Mouse (Mus musculus) midbrain, embryonic 15.5 days (tissue): ENCODE data around the gene Pde4d. TPM values are rescaled to one million over a fixed set of nuclear protein-coding genes. Genes with fewer than 3 reads are reported as not detected.

ENCODE experiments used
- ATAC-seq: fragments of 200-750 bp; cut with Nextera tagmentation; replicated peaks from 2 replicates; pipeline ENCODE4 v1.8.0; 2017; ENCODE audit warnings: moderate TSS enrichment
- H3K27ac ChIP-seq: fragments of 300-500 bp; sonication (generic); 2 replicates; pipeline ENCODE4 v1.5.1; 2015; ENCODE audit warnings: mild to moderate bottlenecking, inconsistent platforms
- H3K27me3 ChIP-seq: fragments of 300-500 bp; sonication (generic); replicated peaks from 2 replicates; pipeline ENCODE4 v1.6.1; 2015; ENCODE audit warnings: inconsistent platforms
- H3K36me3 ChIP-seq: fragments of 300-500 bp; sonication (generic); replicated peaks from 2 replicates; pipeline ENCODE4 v1.6.1; 2015; ENCODE audit warnings: inconsistent platforms
- H3K4me1 ChIP-seq: fragments of 300-500 bp; sonication (generic); 2 replicates; pipeline ENCODE4 v1.6.1; 2015; ENCODE audit warnings: inconsistent platforms
- H3K4me2 ChIP-seq: fragments of 300-500 bp; sonication (generic); 2 replicates; pipeline ENCODE4 v1.6.1; 2015; ENCODE audit warnings: inconsistent platforms, mild to moderate bottlenecking, moderate library complexity
- H3K4me3 ChIP-seq: fragments of 300-500 bp; sonication (generic); 2 replicates; pipeline ENCODE4 v1.5.1; 2015; ENCODE audit warnings: mild to moderate bottlenecking, inconsistent platforms
- H3K9ac ChIP-seq: fragments of 300-500 bp; sonication (generic); 2 replicates; pipeline ENCODE4 v1.6.1; 2015; ENCODE audit warnings: mild to moderate bottlenecking, inconsistent platforms
- H3K9me3 ChIP-seq: fragments of 300-500 bp; sonication (generic); 2 replicates; pipeline ENCODE4 v1.6.1; 2016; ENCODE audit warnings: inconsistent platforms
- WGBS: fragments of 180-500 bp; shearing (Covaris S2); methylation state at CpG from one replicate; pipeline ENCODE4 v1.1.7; 2015; ENCODE audit warnings: mixed read lengths; 5-methylcytosine and 5-hydroxymethylcytosine counted together
- polyA plus RNA-seq: library from polyadenylated mRNA; unstranded; fragments of >200 nt; fragmentation: Nextera tagmentation; extraction: Ambion mirVana; gene quantifications from 2 replicates; pipeline ENCODE4 v1.2.1, GENCODE M21; 2015

Pde4d gene
- polyA plus RNA-seq, 1 experiment from 2014 or later = 27.1 TPM

DNA sequence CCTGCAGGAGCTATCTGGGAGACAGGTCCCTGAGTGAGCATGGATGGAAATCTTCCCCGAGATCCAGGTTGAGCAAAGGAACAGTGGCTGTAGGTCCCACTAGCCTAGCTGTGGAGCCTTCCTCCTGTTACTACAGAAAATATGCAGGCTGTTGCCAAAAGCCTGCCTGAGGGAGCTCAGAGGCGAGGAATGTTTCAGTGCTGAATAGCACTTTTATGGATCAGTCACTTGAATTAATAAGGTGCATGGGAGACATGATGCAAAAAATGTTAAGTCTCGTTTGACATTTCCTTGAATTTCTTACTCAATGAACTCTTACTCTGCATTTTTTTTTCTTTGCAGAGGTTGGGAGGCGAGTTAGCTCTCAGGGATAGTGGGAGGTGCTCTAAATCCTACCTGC, 172.9 kb downstream of the Pde4d start:
- no peaks in the 10 kb centered on the region for H3K27me3 ChIP-seq
- WGBS = 50% methylated on average over 4 of the region's 4 CpGs
- no peak overlapping the region for H3K27ac ChIP-seq
- H3K9ac ChIP-seq = no peak overlapping the region
- no peaks in the 10 kb centered on the region for H3K36me3 ChIP-seq
- no peak overlapping the region for H3K4me3 ChIP-seq
- H3K9me3 ChIP-seq = no peaks in the 10 kb centered on the region
- H3K4me1 ChIP-seq = no peaks in the 10 kb centered on the region
- no peak overlapping the region for H3K4me2 ChIP-seq
- no peak for ATAC-seq

- no peak overlapping the region for H3K4me2 ChIP-seq
- ATAC-seq = no peak
- H3K36me3 ChIP-seq = no peaks in the 10 kb centered on the region
- H3K4me1 ChIP-seq = no peaks in the 10 kb centered on the region
- H3K9me3 ChIP-seq = no peaks in the 10 kb centered on the region
- WGBS = 87% methylated on average over 3 of the region's 3 CpGs
- H3K27ac ChIP-seq = no peak overlapping the region
- H3K9ac ChIP-seq = no peak overlapping the region
- no peaks in the 10 kb centered on the region for H3K27me3 ChIP-seq
- no peak overlapping the region for H3K4me3 ChIP-seq
Observed at GRCm38 (mm10) chr13:108623929-108624328, 174.2 kb downstream of the Pde4d start.

GRCm38 (mm10) chr13:108626166-108626565, 176.4 kb downstream of the Pde4d start:
- H3K9me3 ChIP-seq = no peaks in the 10 kb centered on the region
- ATAC-seq = no peak
- no peak overlapping the region for H3K4me3 ChIP-seq
- no peak overlapping the region for H3K27ac ChIP-seq
- no peaks in the 10 kb centered on the region for H3K27me3 ChIP-seq
- no peaks in the 10 kb centered on the region for H3K36me3 ChIP-seq
- no peaks in the 10 kb centered on the region for H3K4me1 ChIP-seq
- WGBS = 70% methylated on average over 3 of the region's 3 CpGs
- H3K4me2 ChIP-seq = no peak overlapping the region
- H3K9ac ChIP-seq = no peak overlapping the region

- 90% methylated on average over 2 of the region's 2 CpGs for whole genome bisulfite sequencing
Observed at GRCm38 (mm10) chr13:108628501-108628900, 178.8 kb downstream of the Pde4d start.

DNA sequence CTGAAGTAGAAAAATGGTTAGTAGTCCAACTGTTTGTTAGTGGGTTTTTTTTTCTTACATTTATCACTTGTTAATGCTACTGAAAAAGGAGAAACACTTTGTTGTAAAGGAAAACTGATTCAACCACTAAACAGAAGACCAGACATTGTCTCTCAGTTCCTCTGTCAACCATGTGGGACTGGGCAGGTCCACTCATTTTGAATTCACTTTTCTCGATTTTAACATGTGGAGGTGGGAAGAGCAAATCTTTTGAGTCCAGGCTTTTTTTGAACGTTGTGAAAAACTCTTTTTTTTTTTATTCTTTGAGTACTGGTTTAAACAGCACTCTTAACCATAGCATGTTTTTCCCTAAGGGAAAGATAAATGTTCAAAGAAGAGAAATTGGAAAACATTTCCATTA, 180.8 kb downstream of the Pde4d start:
- Histone ChIP-seq H3K27me3 (no peaks in the 10 kb centered on the region), H3K9me3 (no peaks in the 10 kb centered on the region), H3K4me1 (no peaks in the 10 kb centered on the region), H3K36me3 (no peaks in the 10 kb centered on the region), H3K4me2 (no peak overlapping the region), H3K9ac (no peak overlapping the region), H3K27ac (no peak overlapping the region), H3K4me3 (no peak overlapping the region)
- ATAC-seq = no peak
- 72% methylated on average over 2 of the region's 2 CpGs for WGBS

More at GRCm38 (mm10) chr13:108628501-108628900, 178.8 kb downstream of the Pde4d start:
- no peak overlapping the region for H3K27ac ChIP-seq
- H3K4me2 ChIP-seq = no peak overlapping the region
- no peak for ATAC-seq
- H3K27me3 ChIP-seq = no peaks in the 10 kb centered on the region
- no peaks in the 10 kb centered on the region for H3K36me3 ChIP-seq
- H3K4me3 ChIP-seq = no peak overlapping the region
- H3K4me1 ChIP-seq = no peaks in the 10 kb centered on the region
- H3K9me3 ChIP-seq = no peaks in the 10 kb centered on the region
- no peak overlapping the region for H3K9ac ChIP-seq

GRCm38 (mm10) chr13:108631222-108631621, 181.5 kb downstream of the Pde4d start:
- ATAC-seq = no peak
- no peaks in the 10 kb centered on the region for H3K9me3 ChIP-seq
- H3K36me3 ChIP-seq = no peaks in the 10 kb centered on the region
- H3K27ac ChIP-seq = no peak overlapping the region
- no peaks in the 10 kb centered on the region for H3K27me3 ChIP-seq
- H3K4me3 ChIP-seq = no peak overlapping the region
- 73% methylated on average over 3 of the region's 3 CpGs for WGBS
- no peak overlapping the region for H3K4me2 ChIP-seq
- H3K9ac ChIP-seq = no peak overlapping the region
- no peaks in the 10 kb centered on the region for H3K4me1 ChIP-seq

DNA sequence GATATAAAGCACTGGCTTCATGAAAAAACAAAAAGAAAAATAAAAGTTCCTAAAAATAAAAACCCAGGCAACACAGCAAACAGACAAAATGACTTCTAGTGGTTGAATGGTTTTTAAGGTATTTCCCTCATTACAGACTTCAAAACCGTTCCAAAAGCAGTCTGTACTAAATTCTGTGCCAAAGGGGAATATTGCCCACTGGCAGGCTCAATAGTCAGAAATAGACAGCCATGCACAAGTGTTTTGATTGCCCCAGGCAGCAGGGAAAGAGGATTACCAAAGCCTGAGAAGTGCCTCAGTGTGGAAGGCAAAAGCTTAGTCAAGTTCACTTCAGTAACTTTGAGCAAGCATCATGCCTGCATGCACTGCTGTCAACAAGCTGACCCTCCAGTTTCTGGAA, 186.8 kb downstream of the Pde4d start:
- no peaks in the 10 kb centered on the region for H3K9me3 ChIP-seq

DNA sequence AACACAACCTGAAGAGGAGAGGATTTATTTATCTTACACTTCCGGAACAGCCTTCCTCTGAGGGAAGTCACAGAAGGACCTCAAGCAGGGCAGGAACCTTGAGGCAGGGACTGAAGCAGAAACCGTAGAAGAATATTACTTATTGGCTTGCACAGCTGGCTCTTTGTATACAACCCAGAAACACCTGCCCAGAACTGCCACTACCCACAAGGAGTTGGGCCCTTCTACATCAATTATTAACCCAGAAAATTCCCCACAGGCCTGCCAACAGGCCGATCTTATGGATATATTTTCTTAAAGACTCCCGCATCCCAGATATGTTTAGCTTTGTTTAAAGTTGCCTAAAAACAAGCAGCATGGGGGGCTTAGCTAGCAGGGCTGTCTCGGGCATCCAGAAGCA, 192.5 kb downstream of the Pde4d start:
- H3K4me2 ChIP-seq = no peak overlapping the region
- no peaks in the 10 kb centered on the region for H3K4me1 ChIP-seq
- ATAC-seq = no peak
- H3K9ac ChIP-seq = no peak overlapping the region
- H3K27me3 ChIP-seq = no peaks in the 10 kb centered on the region
- no peak overlapping the region for H3K4me3 ChIP-seq
- no peaks in the 10 kb centered on the region for H3K36me3 ChIP-seq
- WGBS = 83% methylated on average over 5 of the region's 5 CpGs
- H3K27ac ChIP-seq = no peak overlapping the region
- no peaks in the 10 kb centered on the region for H3K9me3 ChIP-seq

More for the DNA sequence above, 186.8 kb downstream of the Pde4d start:
- ATAC-seq = no peak
- no peak overlapping the region for H3K4me2 ChIP-seq
- 45% methylated on average over 1 of the region's 1 CpGs for WGBS
- no peak overlapping the region for H3K27ac ChIP-seq
- no peaks in the 10 kb centered on the region for H3K36me3 ChIP-seq
- no peaks in the 10 kb centered on the region for H3K4me1 ChIP-seq
- H3K27me3 ChIP-seq = no peaks in the 10 kb centered on the region
- no peak overlapping the region for H3K9ac ChIP-seq
- H3K4me3 ChIP-seq = no peak overlapping the region

GRCm38 (mm10) chr13:108646801-108647200, 197.1 kb downstream of the Pde4d start:
- 92% methylated on average over 6 of the region's 6 CpGs for WGBS
- no peaks in the 10 kb centered on the region for H3K27me3 ChIP-seq

GRCm38 (mm10) chr13:108647239-108647638, 197.5 kb downstream of the Pde4d start:
- Histone ChIP-seq H3K36me3 (no peaks in the 10 kb centered on the region), H3K4me3 (no peak overlapping the region), H3K4me2 (no peak overlapping the region), H3K9ac (no peak overlapping the region), H3K9me3 (no peaks in the 10 kb centered on the region), H3K27me3 (no peaks in the 10 kb centered on the region), H3K4me1 (no peaks in the 10 kb centered on the region), H3K27ac (no peak overlapping the region)
- no peak for ATAC-seq
- whole genome bisulfite sequencing = 83% methylated on average over 11 of the region's 11 CpGs

More at GRCm38 (mm10) chr13:108646801-108647200, 197.1 kb downstream of the Pde4d start:
- Histone ChIP-seq H3K36me3 (no peaks in the 10 kb centered on the region), H3K4me2 (no peak overlapping the region), H3K4me3 (no peak overlapping the region), H3K9ac (no peak overlapping the region), H3K9me3 (no peaks in the 10 kb centered on the region), H3K27ac (no peak overlapping the region), H3K4me1 (no peaks in the 10 kb centered on the region)
- ATAC-seq = no peak

DNA sequence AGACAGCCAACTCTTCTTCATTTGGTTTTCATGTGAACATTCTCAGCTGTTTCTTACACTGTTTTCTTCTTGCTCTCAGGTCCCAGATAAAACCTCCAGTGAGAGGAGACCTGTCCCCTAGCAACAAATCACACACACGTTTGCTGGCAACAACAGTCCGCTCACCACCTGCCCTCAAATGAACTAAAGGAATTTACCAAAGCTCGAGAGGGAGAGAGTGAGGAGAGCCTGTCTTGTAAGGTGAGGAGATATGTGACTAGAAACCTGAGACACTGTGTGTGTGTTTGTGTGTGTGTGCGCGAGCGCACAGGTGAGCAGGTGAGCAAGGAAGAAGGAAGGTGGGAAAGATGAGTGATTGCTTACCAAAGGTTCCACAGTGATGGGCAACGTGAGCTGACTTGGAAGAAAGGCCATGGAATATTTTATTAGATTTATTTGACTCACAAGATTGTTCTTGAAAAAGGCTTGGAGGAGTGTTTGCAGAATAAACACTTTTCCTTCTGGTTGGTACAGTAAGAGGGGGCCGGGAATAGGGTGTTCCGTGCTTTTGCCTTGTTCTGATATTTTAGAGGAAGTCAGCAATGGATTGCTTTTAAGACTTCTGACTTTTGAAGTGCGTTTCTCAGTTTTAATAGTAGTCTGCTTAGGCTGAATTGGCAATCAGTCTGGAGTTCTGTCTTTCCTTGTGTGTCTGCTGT, 204.4 kb downstream of the Pde4d start:
- no peak overlapping the region for H3K4me3 ChIP-seq
- H3K4me2 ChIP-seq = no peak overlapping the region
- no peak for ATAC-seq
- H3K27ac ChIP-seq = no peak overlapping the region
- no peaks in the 10 kb centered on the region for H3K4me1 ChIP-seq
- H3K27me3 ChIP-seq = no peaks in the 10 kb centered on the region
- H3K36me3 ChIP-seq = no peaks in the 10 kb centered on the region
- 82% methylated on average over 10 of the region's 10 CpGs for WGBS
- H3K9me3 ChIP-seq = no peaks in the 10 kb centered on the region
- no peak overlapping the region for H3K9ac ChIP-seq

DNA sequence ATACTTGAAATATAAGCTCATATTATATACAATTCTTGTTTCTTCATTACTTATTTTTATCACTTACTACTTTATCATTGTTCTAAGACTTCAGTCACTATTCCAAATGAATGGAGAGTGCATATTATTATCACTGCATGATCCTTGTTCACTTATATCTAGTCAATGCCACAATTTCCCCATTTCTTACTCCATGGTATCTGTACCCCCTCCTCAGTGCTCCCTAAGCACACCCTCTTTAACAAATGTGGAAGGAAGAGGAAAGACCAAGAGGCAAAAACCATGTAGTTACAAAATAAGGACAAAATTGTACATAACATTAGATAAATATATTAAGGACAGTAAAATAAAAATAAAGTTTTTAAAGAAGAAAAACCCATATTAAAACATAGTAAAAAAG, 216.8 kb downstream of the Pde4d start:
- no peaks in the 10 kb centered on the region for H3K36me3 ChIP-seq
- H3K4me1 ChIP-seq = no peaks in the 10 kb centered on the region
- H3K9me3 ChIP-seq = no peaks in the 10 kb centered on the region
- H3K27me3 ChIP-seq = no peaks in the 10 kb centered on the region
- no peak for ATAC-seq
- H3K27ac ChIP-seq = no peak overlapping the region
- H3K4me3 ChIP-seq = no peak overlapping the region
- no peak overlapping the region for H3K4me2 ChIP-seq
- H3K9ac ChIP-seq = no peak overlapping the region

DNA sequence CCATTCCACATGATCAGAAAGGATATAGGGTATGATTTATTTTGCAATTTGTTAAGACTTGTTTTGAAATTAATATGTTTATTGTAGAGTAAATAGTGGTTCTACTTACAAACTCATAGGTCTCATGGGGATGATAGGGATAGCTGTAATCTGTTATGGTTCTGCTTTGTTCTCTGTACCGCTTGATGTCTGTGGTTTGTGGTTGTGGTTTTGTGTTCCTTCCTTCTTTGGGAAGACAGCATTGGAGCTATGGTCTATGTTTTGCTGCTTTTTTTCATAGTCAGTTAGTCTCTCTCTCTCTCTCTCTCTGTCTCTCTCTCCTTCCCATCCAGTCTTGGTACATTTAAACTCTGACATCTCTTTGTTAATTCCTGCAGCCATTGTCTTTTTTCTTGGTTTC, 217.3 kb downstream of the Pde4d start:
- no peaks in the 10 kb centered on the region for H3K36me3 ChIP-seq
- no peaks in the 10 kb centered on the region for H3K9me3 ChIP-seq
- no peak for ATAC-seq
- whole genome bisulfite sequencing = 97% methylated on average over 1 of the region's 1 CpGs
- H3K4me1 ChIP-seq = no peaks in the 10 kb centered on the region
- no peaks in the 10 kb centered on the region for H3K27me3 ChIP-seq
- no peak overlapping the region for H3K27ac ChIP-seq
- no peak overlapping the region for H3K9ac ChIP-seq
- no peak overlapping the region for H3K4me2 ChIP-seq
- H3K4me3 ChIP-seq = no peak overlapping the region
